ENCODE assay signal across 22 mouse cellular contexts in genomic region chr6:34615419-34615818, GRCm38 (mm10).
"Had no signal": no experiment of that assay in that cellular context is flagged by ENCODE, and none has a peak within 500 bp of the region (broad histone marks: within the 10 kb centered on the region; RNA-seq: fewer than 3 reads in every experiment).

No protein-coding gene starts in this region.

- ATAC-seq: hindbrain, postnatal 0 days; intestine, postnatal 0 days; liver, embryonic 12.5 days had no signal

- H3K27me3 ChIP-seq: heart, embryonic 13.5 days; heart, embryonic 15.5 days; hindbrain, embryonic 13.5 days; hindbrain, embryonic 15.5 days; limb, embryonic 15.5 days; liver, embryonic 12.5 days had no signal

- H3K4me2 ChIP-seq: heart, embryonic 11.5 days; heart, embryonic 13.5 days; heart, embryonic 15.5 days; hindbrain, embryonic 13.5 days; hindbrain, embryonic 15.5 days; limb, embryonic 15.5 days; liver, embryonic 12.5 days had no signal

- H3K27ac ChIP-seq: heart, adult 2 months; heart, embryonic 13.5 days; heart, embryonic 15.5 days; hindbrain, embryonic 13.5 days; hindbrain, embryonic 15.5 days; hindbrain, postnatal 0 days; layer of hippocampus, adult 2 months; left cerebral cortex, adult 2 months; limb, embryonic 15.5 days; liver, embryonic 12.5 days; liver, embryonic 14.5 days had no signal

- H3K36me3 ChIP-seq: heart, embryonic 13.5 days; heart, embryonic 15.5 days; hindbrain, embryonic 13.5 days; hindbrain, embryonic 15.5 days; limb, embryonic 15.5 days; liver, embryonic 12.5 days had no signal

- DNase-seq: gastrocnemius, postnatal 14 days; gastrocnemius, postnatal 36 days; heart, adult 2 months; heart, postnatal 14 days; heart, postnatal 36 days; kidney, adult 18-20 months; kidney, adult 8-10 months; kidney, postnatal 10 days; kidney, postnatal 25 days; kidney, postnatal 4 days had no signal

- H3K9ac ChIP-seq: heart, embryonic 13.5 days; heart, embryonic 15.5 days; hindbrain, embryonic 13.5 days; hindbrain, embryonic 15.5 days; limb, embryonic 15.5 days; liver, embryonic 12.5 days; liver, embryonic 14.5 days had no signal

- H3K4me3 ChIP-seq: heart, adult 2 months; heart, embryonic 13.5 days; heart, embryonic 15.5 days; hindbrain, embryonic 13.5 days; hindbrain, embryonic 15.5 days; layer of hippocampus, adult 2 months; left cerebral cortex, adult 2 months; limb, embryonic 15.5 days; liver, embryonic 12.5 days had no signal

- H3K9me3 ChIP-seq: heart, embryonic 13.5 days; heart, embryonic 15.5 days; hindbrain, embryonic 13.5 days; hindbrain, embryonic 15.5 days; limb, embryonic 15.5 days; liver, embryonic 12.5 days had no signal
